Mouse (Mus musculus) liver, embryonic 14.5 days (tissue): ENCODE measurements around the gene Nucb1.

Source experiments
- CTCF ChIP-seq: IDR thresholded peaks from 2 replicates; pipeline ENCODE4 v1.5.1; 2016; ENCODE audit warnings: antibody characterized with exemption, low read depth, control low read depth
- EP300 ChIP-seq: IDR thresholded peaks from 2 replicates; pipeline ENCODE4 v1.6.1; 2016; ENCODE audit warnings: antibody characterized with exemption, low read depth

- TF ChIP-seq CTCF (no peak), EP300 (peak; percentile 52)
Observed at GRCm38 (mm10) chr7:45460860-45461314, 49.3 kb downstream of the Nucb1 start.
